Mouse (Mus musculus) lung, adult 2 months (tissue): Measurements from ENCODE around the gene Llph.

Source experiments
- CTCF ChIP-seq: fragments of 200-500 bp; IDR thresholded peaks from 2 replicates; pipeline ENCODE4 v1.5.1; 2011; ENCODE audit warnings: mild to moderate bottlenecking, low read length, control low read depth; ENCODE audit not compliant: insufficient read depth
- POLR2A ChIP-seq: fragments of 200-500 bp; IDR thresholded peaks from 2 replicates; pipeline ENCODE4 v1.6.1; 2011; ENCODE audit warnings: low read depth, mild to moderate bottlenecking, control low read depth, low read length, borderline replicate concordance; ENCODE audit errors: extremely low read depth

DNA sequence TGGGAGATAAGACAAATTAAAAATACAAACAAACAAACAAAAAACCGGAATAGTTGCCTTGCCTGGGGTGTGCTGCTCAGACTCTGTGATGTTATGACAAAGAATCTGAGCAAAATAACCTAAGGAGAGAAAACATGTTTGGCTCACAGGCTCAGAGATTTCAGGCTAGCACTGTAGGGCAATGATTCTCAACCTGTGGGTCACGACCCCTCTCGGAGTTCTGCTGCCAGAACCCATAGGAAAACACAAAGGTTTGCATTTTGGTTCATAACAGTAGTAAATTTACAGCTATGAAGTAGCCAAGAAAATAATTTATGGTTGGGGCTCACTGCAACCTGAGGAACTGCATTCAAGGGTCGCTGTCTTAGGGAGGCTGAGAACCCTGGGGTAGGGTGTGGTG, 34.6 kb upstream of the Llph start:
- TF ChIP-seq POLR2A (no peak), CTCF (no peak)
